Mouse (Mus musculus) right cerebral cortex, postnatal 4 days (tissue): Measurements from ENCODE around the gene Gm10378.
"Not testable (repeated sequence)": the region's sequence is repeated elsewhere in the genome, so short reads cannot be mapped to it uniquely, and the experiment has no call there.

Source experiments
- DNase-seq: peaks from one replicate; pipeline ENCODE4 v3.0.0-alpha.2; 2022

The Gm10378 gene

GRCm38 (mm10) chr14:42655638-42656037, at the start of gene Gm10378:
Gene Gm10378, plus strand, starts transcription at chr14:42655938.
- not testable (repeated sequence) for DNase-seq

GRCm38 (mm10) chr14:42641817-42642216, 13.9 kb upstream of the Gm10378 start, which contains the start of gene Gm3633:
Gene Gm3633, minus strand, starts transcription at chr14:42641917.
- DNase-seq: not testable (repeated sequence)
